Mouse (Mus musculus): ENCODE results near the gene Tia1.
A peak's percentile ranks its signal among the peaks of the same experiment; 100 is the strongest.

Tia1 gene

DNA sequence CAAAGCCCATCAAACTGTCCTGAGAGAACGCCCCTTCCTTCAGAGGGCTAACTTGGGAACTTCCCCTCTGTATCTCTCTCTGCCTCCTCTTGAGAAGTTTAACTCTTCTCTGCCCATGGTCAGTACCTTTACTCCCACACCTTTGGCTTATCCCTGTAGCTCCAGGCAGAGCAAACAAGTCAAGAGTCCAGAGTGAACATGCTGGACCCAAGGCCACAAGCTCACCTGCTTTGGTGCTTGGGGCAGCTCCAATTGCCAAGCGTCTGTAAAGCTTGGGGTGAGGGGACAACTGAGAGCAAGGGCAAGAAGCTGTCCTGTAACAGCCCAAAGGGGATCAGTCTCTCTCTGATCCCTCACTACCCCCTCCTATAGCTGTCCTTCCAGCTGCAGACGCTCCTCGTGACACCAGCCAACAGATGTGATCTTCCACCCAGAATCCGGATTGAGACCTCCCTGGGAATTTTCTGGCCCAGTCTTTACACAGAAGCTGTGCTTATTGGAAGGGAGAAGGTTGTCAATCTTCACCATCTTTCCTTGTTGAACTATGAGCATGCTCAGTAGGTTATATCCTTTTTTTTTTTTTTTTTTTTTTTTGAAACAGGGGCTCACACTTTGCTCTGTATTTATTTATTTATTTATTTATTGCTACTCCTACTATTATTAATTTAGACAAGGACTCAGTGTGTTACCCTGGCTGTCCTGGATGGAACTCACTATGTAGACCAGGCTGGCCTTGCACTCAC lies 18.5 kb upstream of the Tia1 start:
- no peak for DNase-seq (ENCODE audit: low spot score)

DNA sequence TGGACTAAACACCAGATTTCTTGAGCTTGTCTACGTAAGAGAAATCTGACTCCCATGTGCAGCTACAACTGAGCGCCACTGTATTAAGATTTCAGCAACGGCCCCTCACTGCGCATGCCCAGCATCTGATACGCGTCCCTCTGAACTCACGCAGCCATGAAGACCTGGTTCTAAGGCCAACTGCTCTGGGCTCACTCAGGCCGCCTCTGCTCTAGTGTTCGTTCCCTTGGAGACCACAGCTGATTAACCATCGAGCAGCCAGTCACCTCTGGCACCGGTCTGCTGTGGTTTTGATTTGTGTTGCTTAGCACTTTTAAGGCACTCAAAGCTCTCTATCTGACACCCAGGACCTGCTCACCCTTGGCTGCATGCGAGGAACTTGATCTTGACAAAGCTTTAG lies 16.7 kb upstream of the Tia1 start:
- no peak for DNase-seq (ENCODE audit: low spot score)

- DNase-seq (ENCODE audit: low spot score): no peak
Measured at GRCm38 (mm10) chr6:86388461-86388860, 15.6 kb upstream of the Tia1 start.

GRCm38 (mm10) chr6:86391326-86391725 lies 12.7 kb upstream of the Tia1 start:
- no peak for DNase-seq (ENCODE audit: low spot score)

- DNase-seq (ENCODE audit: low spot score): no peak
Measured at GRCm38 (mm10) chr6:86393187-86393586, 10.8 kb upstream of the Tia1 start.

DNA sequence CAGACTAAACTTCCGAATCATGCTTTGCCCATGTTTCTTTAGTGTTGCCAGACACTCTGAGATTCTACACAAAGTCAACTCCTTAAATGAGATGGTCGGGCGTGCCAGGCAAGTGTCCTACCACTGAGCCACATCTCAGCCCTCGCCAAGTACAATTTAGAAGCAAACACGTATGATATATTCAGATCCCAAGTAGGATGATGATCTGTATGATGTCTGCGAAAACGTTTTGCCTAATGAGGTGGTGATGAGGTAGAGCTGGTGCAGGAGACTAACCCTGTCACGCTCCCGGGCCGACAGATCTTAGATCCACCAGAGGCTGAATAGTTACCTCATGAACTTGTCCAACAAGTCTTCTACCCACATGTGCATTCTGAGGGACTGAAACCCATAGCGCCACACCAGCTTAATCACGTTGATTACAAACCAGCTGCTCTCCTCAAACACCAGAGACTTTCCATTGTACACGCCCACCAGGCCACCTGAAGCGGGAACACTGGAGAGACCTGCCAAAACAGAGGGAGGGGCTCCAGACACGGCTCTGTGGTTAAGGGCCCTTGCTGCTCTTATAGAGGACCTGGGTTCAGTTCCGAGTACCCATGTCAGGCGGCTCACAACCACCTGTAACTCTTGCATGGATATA lies 9.8 kb upstream of the Tia1 start:
- DNase-seq (ENCODE audit: low spot score): no peak

DNA sequence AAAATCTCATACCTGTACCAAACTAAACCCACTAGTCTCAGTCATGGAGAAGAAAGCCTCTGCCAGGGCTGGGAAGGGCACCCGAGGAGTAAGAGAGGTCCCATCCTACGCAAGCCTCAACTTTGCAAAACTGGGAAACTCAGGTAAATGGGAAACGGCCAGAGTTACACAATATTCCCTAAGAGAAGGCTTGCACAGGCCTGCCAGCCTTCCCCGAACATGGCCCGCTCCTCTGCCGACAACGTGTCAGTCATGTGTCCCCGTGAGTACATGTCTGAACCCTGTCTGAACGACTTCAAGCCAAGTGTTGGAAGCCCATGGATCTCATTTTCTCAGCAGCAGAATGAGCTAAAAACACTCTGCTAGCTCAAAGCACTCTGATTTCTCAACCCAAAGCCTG lies 9.0 kb upstream of the Tia1 start:
- DNase-seq (ENCODE audit: low spot score): no peak

DNA sequence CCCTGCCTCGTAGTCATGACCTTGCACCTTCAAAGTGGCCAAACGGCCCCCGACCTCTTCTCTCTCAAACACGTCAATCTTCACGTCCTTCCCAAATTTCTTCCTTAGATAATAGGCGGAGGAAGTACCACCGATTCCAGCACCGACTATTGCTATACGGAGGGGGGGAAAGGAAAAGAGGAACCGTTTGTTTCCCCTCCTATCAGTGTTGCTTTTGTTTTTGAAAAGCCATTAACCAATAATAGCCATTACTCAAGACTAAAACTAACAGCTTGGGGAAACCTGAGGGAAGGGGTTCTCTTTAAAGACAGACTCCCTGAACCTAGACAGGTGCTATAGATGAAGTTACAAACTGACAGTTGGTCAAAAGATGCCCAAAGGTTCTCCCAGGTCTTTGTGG lies 8.1 kb upstream of the Tia1 start:
- DNase-seq (ENCODE audit: low spot score): no peak

- peak; percentile 66 for DNase-seq (ENCODE audit: low spot score)
Measured at GRCm38 (mm10) chr6:86396581-86397256, 7.3 kb upstream of the Tia1 start, which contains the start of gene Pcyox1. Gene Pcyox1 (minus strand): TSS chr6:86397154.

GRCm38 (mm10) chr6:86397257-86397980 lies 6.6 kb upstream of the Tia1 start:
- no peak for DNase-seq (ENCODE audit: low spot score)

- DNase-seq (ENCODE audit: low spot score): no peak
Measured at GRCm38 (mm10) chr6:86398986-86399385, 5.0 kb upstream of the Tia1 start.

DNA sequence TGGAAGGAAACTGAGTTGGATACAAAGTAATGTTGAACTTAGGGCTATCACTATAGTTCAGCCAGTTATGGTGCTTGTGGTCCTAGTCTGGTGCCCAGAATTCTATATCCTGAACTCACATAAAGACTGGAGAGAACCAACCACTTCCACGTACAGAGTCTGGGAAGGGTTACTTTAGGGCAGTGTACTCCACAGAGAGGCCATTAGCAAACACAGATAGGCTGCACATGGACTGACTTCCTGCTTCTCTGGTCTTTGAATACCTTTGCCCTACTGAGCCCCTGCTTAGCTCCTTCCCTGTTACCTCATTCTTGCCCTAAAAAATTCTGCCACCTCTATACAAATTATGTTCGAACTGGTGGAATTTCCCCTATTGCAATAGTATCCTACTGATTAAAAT lies 4.0 kb upstream of the Tia1 start:
- no peak for DNase-seq (ENCODE audit: low spot score)

DNA sequence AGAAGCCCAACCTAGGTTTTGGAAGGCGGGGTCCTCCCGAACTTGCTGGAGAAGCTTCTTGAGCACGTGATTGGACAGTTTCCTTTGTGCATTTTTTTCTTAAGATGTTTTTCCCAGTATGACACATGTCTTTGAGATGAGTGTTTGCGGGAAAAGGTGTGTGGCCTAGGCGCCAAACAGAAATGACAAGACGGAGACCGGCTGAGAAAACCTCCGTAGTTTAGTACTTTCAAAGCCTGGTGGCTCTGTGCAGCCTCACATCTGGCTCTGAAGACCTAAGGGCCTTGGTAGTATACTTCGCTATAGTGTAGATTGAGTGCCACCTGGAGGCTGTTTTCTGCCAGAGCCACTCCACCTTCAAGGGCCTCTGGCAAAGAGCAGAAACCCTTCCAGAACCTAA lies 3.0 kb upstream of the Tia1 start:
- peak; percentile 83 for DNase-seq (ENCODE audit: low spot score)

DNA sequence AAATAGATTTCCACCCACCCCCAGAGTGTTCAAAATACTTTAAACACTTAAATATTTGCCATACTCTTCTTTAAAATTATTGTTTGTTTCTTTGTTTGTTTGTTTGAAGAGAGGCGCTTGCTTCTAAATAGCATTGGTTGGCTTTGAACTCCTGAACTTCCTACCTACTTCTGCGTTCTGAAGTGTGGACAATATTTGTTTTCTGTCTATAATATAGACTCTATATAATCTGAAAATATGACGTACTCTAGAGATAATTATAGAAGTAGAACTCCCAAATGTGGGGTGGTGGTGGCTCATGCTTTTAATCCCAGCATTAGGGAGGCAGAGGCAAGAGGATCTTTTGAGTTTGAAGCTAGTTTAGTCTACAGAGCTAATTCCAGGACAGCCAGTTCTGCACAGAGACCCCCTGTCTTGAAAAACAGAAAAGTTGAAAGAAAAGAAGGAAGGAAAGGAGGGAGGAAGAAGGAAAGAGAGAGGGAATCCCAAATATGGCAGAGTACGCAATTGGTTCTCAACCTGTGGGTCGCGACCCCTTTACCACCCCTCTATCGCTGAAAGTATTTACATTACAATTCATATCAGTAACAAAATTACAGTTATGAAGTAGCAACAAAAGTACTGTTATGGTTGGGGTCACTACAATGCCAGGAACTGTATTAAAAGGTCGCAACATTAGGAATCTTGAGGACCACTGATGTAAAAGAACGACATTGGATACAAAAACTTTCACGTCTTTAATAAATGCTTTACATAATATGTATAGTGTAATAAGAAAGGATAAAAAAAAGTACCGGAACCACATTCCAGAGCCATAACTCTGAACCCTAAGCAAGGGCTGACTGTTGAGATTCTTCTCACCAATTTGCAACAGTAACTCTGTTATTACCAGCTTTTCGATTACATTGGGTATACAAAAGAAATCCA lies 1.1 kb upstream of the Tia1 start:
- DNase-seq (ENCODE audit: low spot score): no peak

- no peak for DNase-seq (ENCODE audit: low spot score)
Measured at GRCm38 (mm10) chr6:86403728-86404099, 305 bp upstream of the Tia1 start.

GRCm38 (mm10) chr6:86404996-86405395 lies 977 bp downstream of the Tia1 start:
- no peak for DNase-seq (ENCODE audit: low spot score)

DNA sequence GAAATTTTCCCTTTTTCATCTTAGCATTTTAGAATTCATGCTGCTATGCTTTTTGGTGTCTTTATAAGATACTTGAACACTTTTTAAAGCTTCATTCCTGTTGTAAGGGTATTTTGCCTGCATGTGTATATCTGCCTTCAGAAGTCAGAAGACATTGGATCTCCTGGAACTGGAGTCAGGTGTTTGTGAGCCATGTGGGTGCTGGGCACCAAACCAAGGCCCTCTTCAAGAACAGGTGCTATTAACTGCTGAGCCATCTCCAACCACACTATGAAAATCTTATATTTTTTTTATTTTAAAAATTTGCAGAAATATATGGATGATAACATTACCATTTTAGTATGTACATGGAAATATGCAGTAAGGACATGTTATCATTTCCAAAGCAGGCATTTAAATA lies 2.3 kb downstream of the Tia1 start:
- no peak for DNase-seq (ENCODE audit: low spot score)

GRCm38 (mm10) chr6:86418711-86419110 lies 14.7 kb downstream of the Tia1 start:
- DNase-seq (ENCODE audit: low spot score): no peak

DNA sequence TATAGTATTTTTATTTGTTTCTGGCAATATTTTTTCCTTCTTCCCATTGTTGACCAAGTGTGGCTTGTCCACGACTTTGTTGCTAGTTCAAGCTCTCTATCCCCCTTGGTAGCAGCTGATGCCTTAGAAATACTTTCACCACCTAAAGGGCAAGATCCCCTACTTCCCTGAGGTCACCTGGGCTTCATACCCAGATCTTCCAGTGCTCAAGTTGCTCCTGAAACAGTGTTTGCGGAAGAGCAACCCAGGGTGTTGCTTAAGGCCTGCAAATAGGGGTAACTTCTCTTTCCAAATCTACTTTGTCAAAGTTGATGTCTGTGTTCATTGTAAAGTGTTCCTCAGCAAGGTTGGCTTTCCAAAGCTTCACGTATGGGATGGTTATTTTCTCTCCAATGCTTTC lies 15.2 kb downstream of the Tia1 start:
- DNase-seq (ENCODE audit: low spot score): no peak

DNA sequence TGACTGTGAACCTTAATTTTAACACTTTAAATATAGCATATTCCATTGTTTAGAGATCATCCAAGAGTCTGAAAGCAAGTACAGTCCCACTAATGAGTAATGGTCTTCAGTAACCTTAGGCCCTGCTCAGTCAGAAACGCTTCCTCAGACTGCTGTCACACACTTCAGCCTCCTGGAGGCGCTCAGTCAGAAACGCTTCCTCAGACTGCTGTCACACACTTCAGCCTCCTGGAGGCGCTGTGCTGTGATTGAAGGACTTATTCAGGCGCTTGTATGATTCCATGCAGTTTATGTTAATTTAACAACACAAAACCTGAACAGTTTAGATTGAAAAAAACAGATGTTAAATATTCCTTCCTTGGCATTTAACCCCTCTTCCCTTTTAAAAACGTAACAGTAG lies 16.5 kb downstream of the Tia1 start:
- DNase-seq (ENCODE audit: low spot score): peak; percentile 39

DNA sequence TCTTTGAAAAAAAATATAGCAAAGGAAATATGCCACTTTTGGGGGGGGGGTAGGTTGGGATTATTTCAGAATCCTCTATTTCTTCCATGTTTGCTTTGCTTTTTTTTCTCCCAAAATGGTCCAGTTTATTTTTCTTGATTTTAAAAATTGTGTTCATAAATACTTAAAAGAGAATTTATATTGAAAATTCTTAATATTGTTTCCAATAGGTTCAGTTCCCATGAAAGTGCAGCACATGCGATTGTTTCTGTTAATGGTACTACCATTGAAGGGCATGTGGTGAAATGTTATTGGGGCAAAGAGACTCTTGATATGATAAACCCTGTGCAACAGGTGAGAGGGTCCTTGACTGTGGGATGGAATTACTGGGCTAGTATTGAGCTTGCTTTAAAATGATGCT lies 22.3 kb downstream of the Tia1 start, which contains the start of gene Gm44790:
Gene Gm44790 (plus strand): TSS at position 301 of the 400 bp plus-strand sequence.
- no peak for DNase-seq (ENCODE audit: low spot score)
